Mouse (Mus musculus): ENCODE results near the gene Nsdhl. TPM values are rescaled to one million over a fixed set of nuclear protein-coding genes. Genes with fewer than 3 reads are reported as not detected.

Nsdhl gene
- polyA plus RNA-seq, 1 experiment from 2014 or later = 36.8 TPM

DNA sequence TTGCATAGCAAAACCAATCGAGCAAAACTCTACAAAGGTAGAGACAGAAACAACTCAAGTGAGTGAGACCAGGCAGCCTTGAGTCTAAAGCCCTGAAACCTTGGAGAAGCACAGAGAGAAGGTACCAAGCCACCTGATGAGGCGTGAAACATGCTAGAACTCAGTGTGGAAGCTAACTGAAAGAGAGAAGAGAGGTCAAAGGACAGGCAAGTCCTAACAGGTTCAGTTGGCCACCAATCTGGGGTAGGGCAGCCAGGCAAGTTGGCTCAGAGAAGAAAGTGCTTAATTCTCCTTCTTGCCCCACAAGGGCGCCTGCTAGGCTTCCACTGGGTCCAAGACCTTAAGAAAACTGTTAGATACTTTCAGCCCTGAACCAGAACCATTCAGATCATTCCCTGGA lies 43.2 kb downstream of the Nsdhl start:
- no peak for ATAC-seq (ENCODE audit: low FRiP score)
- H3K4me1 ChIP-seq = no peaks in the 10 kb centered on the region
- H3K9ac ChIP-seq = no peak overlapping the region
- H3K27ac ChIP-seq = no peak overlapping the region
- H3K36me3 ChIP-seq (replicated peaks) = peaks cover 20% of the 10 kb centered on the region
- no peaks in the 10 kb centered on the region for H3K27me3 ChIP-seq
- H3K9me3 ChIP-seq = no peaks in the 10 kb centered on the region
- H3K4me3 ChIP-seq (replicated peaks) = no peak overlapping the region
- 78% methylated on average over 3 of the region's 3 CpGs for WGBS
- H3K4me2 ChIP-seq = no peak overlapping the region

GRCm38 (mm10) chrX:72962743-72963142 lies 44.4 kb downstream of the Nsdhl start:
- 85% methylated on average over 3 of the region's 3 CpGs for WGBS
- peaks cover 8% of the 10 kb centered on the region for H3K36me3 ChIP-seq (replicated peaks)
- no peaks in the 10 kb centered on the region for H3K9me3 ChIP-seq
- H3K27ac ChIP-seq = no peak overlapping the region
- H3K4me3 ChIP-seq (replicated peaks) = no peak overlapping the region
- no peaks in the 10 kb centered on the region for H3K4me1 ChIP-seq
- H3K4me2 ChIP-seq = no peak overlapping the region
- ATAC-seq (ENCODE audit: low FRiP score) = no peak
- no peak overlapping the region for H3K9ac ChIP-seq
- H3K27me3 ChIP-seq = no peaks in the 10 kb centered on the region

DNA sequence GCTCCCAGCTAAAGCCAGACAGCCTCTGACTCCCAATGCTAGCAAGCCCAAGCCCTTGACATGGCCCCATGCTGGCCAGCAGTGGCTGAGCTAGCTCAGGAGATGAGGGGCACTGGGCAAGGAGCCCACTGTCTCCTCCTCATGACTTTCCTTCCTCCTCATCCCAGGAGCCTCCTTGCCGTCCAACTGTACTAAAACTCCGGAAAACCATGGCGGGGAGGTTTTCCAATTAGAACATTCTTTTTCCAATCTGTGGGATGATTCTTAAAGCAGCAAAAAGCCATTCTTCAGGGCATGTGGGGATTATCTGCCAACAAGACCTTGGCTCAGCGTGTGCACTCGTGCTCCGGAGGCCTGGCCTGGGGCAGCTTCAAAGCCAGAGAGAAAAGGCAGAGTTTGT lies 64.5 kb downstream of the Nsdhl start:
- 51% methylated on average over 6 of the region's 6 CpGs for WGBS
- Histone ChIP-seq H3K4me1 (no peaks in the 10 kb centered on the region), H3K9me3 (no peaks in the 10 kb centered on the region), H3K36me3 (replicated peaks) (no peaks in the 10 kb centered on the region), H3K9ac (no peak overlapping the region), H3K4me3 (replicated peaks) (no peak overlapping the region), H3K27me3 (peaks cover 16% of the 10 kb centered on the region; the same call in 1 of the 2 replicates), H3K27ac (no peak overlapping the region), H3K4me2 (no peak overlapping the region)
- no peak for ATAC-seq (ENCODE audit: low FRiP score)

- Histone ChIP-seq H3K4me2 (no peak overlapping the region), H3K9me3 (no peaks in the 10 kb centered on the region), H3K4me3 (replicated peaks) (no peak overlapping the region), H3K27me3 (peaks cover 20% of the 10 kb centered on the region; the same call in 1 of the 2 replicates), H3K27ac (no peak overlapping the region), H3K36me3 (replicated peaks) (no peaks in the 10 kb centered on the region), H3K9ac (no peak overlapping the region), H3K4me1 (no peaks in the 10 kb centered on the region)
- no peak for ATAC-seq (ENCODE audit: low FRiP score)
- WGBS = 84% methylated on average over 2 of the region's 2 CpGs
Observed at GRCm38 (mm10) chrX:72985607-72986006, 67.2 kb downstream of the Nsdhl start.

DNA sequence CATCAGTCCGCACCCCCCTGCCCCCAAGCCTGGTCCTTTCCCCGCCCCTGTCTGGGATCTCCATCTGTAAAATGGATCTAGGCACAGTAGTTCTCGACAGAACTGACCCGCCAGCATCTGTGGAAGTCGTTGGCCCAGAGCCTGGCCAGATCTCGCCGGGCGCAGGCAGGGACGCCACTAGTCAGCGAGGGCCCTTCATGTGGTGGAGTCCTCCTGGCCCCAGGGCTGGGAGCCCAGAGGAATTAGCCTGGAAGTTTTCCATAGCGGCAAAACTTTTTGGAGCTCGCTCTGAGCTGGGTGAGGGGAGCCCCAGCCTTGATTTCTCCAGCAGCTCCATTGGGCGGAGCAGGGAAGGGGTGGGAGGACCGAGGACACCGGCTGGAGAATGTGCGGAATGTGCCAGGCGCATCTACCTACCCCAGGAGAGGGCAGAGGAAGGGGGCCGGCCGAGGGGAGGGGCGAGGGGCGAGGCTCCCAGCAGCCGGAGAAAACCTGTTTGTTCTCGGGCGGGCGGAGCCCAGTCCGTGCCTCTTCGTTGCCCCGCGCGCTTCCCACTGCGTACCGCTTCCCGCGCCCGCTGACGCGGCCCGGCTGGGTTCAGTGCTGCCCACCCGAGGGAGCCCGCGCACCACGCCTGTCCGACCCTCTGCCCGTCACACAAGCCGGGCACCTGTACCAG lies 68.6 kb downstream of the Nsdhl start, which contains the start of gene Zfp185:
TSS of gene Zfp185 (plus strand) at position 499 of the 679 bp plus-strand sequence.
- peak within 1 kb of the TSS; percentile 56 for H3K4me2 ChIP-seq
- WGBS = 23% methylated on average over 35 of the region's 45 CpGs

DNA sequence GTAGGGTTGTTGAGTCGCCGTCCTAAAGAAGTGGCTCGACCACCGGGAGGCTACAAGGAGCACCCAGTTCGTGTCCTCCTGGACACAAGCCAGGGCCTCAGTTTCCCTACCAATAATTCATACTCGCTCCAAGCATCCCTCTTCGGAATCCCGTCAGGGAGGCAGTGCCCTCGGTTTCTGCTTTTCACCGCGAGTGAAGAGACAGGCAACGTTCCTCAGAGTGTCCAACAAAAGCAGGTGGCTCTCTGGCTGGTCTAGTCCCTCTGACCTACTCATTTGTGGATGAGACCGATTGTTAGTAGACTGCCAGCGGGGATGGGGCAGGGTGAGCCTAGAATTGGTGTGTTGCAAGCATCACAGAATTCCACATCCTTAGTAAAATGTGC lies 69.2 kb downstream of the Nsdhl start:
- peak overlapping the region; percentile 38 for H3K4me3 ChIP-seq (replicated peaks)
- ATAC-seq (ENCODE audit: low FRiP score) = no peak
- 0 out of 2 replicates have a peak overlapping the region, but pooled peaks have one; percentile 36 for H3K9ac ChIP-seq
- H3K27ac ChIP-seq = no peak overlapping the region
- H3K4me1 ChIP-seq = no peaks in the 10 kb centered on the region
- H3K27me3 ChIP-seq = peaks cover 20% of the 10 kb centered on the region; the same call in 1 of the 2 replicates
- H3K4me2 ChIP-seq = peak overlapping the region; percentile 56
- no peaks in the 10 kb centered on the region for H3K9me3 ChIP-seq
- H3K36me3 ChIP-seq (replicated peaks) = no peaks in the 10 kb centered on the region
- 27% methylated on average over 14 of the region's 14 CpGs for WGBS

More for the DNA sequence above, 68.6 kb downstream of the Nsdhl start, which contains the start of gene Zfp185:
- Histone ChIP-seq H3K9me3 (no peaks in the 10 kb centered on the region), H3K27me3 (peaks cover 20% of the 10 kb centered on the region; the same call in 1 of the 2 replicates), H3K9ac (0 out of 2 replicates have a peak within 1 kb of the TSS, but pooled peaks have one; percentile 36), H3K27ac (no peak within 1 kb of the TSS), H3K36me3 (replicated peaks) (no peaks in the 10 kb centered on the region), H3K4me1 (no peaks in the 10 kb centered on the region), H3K4me3 (replicated peaks) (peak within 1 kb of the TSS; percentile 38)
- peak; percentile 83 for ATAC-seq (ENCODE audit: low FRiP score)

GRCm38 (mm10) chrX:72988431-72988830 lies 70.1 kb downstream of the Nsdhl start:
- no peak overlapping the region for H3K4me2 ChIP-seq
- 88% methylated on average over 3 of the region's 3 CpGs for WGBS
- no peak overlapping the region for H3K9ac ChIP-seq
- H3K4me1 ChIP-seq = no peaks in the 10 kb centered on the region
- H3K27ac ChIP-seq = no peak overlapping the region
- H3K27me3 ChIP-seq = peaks cover 20% of the 10 kb centered on the region; the same call in 1 of the 2 replicates
- no peaks in the 10 kb centered on the region for H3K36me3 ChIP-seq (replicated peaks)
- H3K4me3 ChIP-seq (replicated peaks) = no peak overlapping the region
- no peaks in the 10 kb centered on the region for H3K9me3 ChIP-seq
- ATAC-seq (ENCODE audit: low FRiP score) = no peak

- no peak for ATAC-seq (ENCODE audit: low FRiP score)
- Histone ChIP-seq H3K36me3 (replicated peaks) (no peaks in the 10 kb centered on the region), H3K27ac (no peak overlapping the region), H3K4me1 (no peaks in the 10 kb centered on the region), H3K9ac (no peak overlapping the region), H3K4me3 (replicated peaks) (no peak overlapping the region), H3K9me3 (no peaks in the 10 kb centered on the region), H3K27me3 (peaks cover 17% of the 10 kb centered on the region; the same call in 1 of the 2 replicates), H3K4me2 (no peak overlapping the region)
- WGBS = 70% methylated on average over 3 of the region's 3 CpGs
Observed at GRCm38 (mm10) chrX:72990581-72990980, 72.2 kb downstream of the Nsdhl start.

- Histone ChIP-seq H3K36me3 (replicated peaks) (no peaks in the 10 kb centered on the region), H3K27ac (no peak overlapping the region), H3K9ac (no peak overlapping the region), H3K4me3 (replicated peaks) (no peak overlapping the region), H3K27me3 (0 out of 2 replicates have a peak, but pooled peaks cover 4% of the 10 kb centered on the region), H3K4me1 (no peaks in the 10 kb centered on the region), H3K9me3 (no peaks in the 10 kb centered on the region), H3K4me2 (no peak overlapping the region)
- ATAC-seq (ENCODE audit: low FRiP score) = no peak
- WGBS = 55% methylated on average over 5 of the region's 5 CpGs
Observed at GRCm38 (mm10) chrX:72992291-72992919, 74.0 kb downstream of the Nsdhl start.

DNA sequence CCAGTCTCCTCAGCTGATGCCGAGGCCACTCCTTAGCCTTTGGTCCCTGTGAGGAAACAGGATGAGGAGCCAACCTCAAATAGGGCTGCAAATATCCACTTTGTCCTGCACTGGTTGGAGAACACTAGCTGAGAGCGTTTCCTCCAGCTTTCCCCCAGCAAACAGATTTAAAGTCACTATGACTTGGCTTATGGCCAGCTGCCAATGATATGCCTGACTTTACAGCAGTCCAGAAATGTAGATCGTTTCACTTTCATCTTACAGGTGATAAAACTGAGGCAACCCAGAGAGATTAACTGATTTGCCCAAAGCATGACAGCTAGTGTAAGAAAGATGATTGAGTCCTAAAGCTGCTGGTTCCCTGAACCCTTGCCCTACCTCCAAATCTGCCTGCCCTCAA lies 77.2 kb downstream of the Nsdhl start:
- no peak overlapping the region for H3K4me3 ChIP-seq (replicated peaks)
- no peak overlapping the region for H3K4me2 ChIP-seq
- H3K36me3 ChIP-seq (replicated peaks) = no peaks in the 10 kb centered on the region
- H3K9me3 ChIP-seq = no peaks in the 10 kb centered on the region
- WGBS = 83% methylated on average over 3 of the region's 3 CpGs
- no peak overlapping the region for H3K27ac ChIP-seq
- no peak overlapping the region for H3K9ac ChIP-seq
- no peak for ATAC-seq (ENCODE audit: low FRiP score)
- no peaks in the 10 kb centered on the region for H3K4me1 ChIP-seq
- H3K27me3 ChIP-seq = no peaks in the 10 kb centered on the region

GRCm38 (mm10) chrX:73003110-73003509 lies 84.8 kb downstream of the Nsdhl start:
- H3K9ac ChIP-seq = no peak overlapping the region
- H3K27ac ChIP-seq = no peak overlapping the region
- H3K4me3 ChIP-seq (replicated peaks) = no peak overlapping the region
- H3K36me3 ChIP-seq (replicated peaks) = no peaks in the 10 kb centered on the region
- no peaks in the 10 kb centered on the region for H3K27me3 ChIP-seq
- H3K4me1 ChIP-seq = no peaks in the 10 kb centered on the region
- no peak for ATAC-seq (ENCODE audit: low FRiP score)
- WGBS = 80% methylated on average over 5 of the region's 5 CpGs
- no peaks in the 10 kb centered on the region for H3K9me3 ChIP-seq
- no peak overlapping the region for H3K4me2 ChIP-seq

DNA sequence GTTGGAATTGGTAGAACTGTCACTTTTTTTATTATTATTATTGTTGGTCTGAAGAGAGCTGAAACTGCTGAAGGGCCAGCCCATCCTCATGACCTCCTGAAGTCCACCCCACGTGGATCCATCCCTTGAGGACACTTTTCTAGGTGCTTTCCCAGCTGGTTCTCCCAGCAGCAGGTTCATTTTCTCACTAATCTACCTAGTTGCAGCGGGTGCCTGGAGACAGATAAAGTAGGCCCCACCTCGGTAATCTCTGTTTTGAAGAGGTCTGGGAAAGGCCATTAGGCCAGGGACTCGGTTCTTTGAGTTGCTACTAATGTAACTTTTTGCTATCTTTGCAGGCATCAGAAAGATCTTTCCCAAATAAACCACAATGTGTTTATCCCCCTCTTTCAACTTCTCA lies 87.3 kb downstream of the Nsdhl start:
- no peak overlapping the region for H3K9ac ChIP-seq
- 78% methylated on average over 4 of the region's 4 CpGs for WGBS
- H3K4me2 ChIP-seq = no peak overlapping the region
- no peaks in the 10 kb centered on the region for H3K27me3 ChIP-seq
- H3K36me3 ChIP-seq (replicated peaks) = no peaks in the 10 kb centered on the region
- no peaks in the 10 kb centered on the region for H3K9me3 ChIP-seq
- H3K4me1 ChIP-seq = no peaks in the 10 kb centered on the region
- H3K27ac ChIP-seq = no peak overlapping the region
- ATAC-seq (ENCODE audit: low FRiP score) = no peak
- H3K4me3 ChIP-seq (replicated peaks) = no peak overlapping the region
